In genomic region chr5:130927138-130927793, GRCm38 (mm10) we compare ENCODE assay signal across 19 mouse cellular contexts.
DNase-seq lines count a peak whose midpoint lies in the region; ATAC-seq and TF ChIP-seq lines count a peak whose summit lies in the region.
"Had no signal": no experiment of that assay in that cellular context is flagged by ENCODE, and none has a peak within 500 bp of the region (broad histone marks: within the 10 kb centered on the region; RNA-seq: fewer than 3 reads in every experiment).

No protein-coding gene starts in this region.

- no peak overlapping the region for H3K4me2 ChIP-seq in embryonic facial prominence, embryonic 14.5 days (ENCODE audit: low read depth, low read length)
- H3K4me2 ChIP-seq in kidney, embryonic 15.5 days = no peak overlapping the region
- H3K4me2 ChIP-seq in midbrain, postnatal 0 days (ENCODE audit: low read depth, low read length, poor library complexity, severe bottlenecking) = no peak overlapping the region
- H3K4me2 ChIP-seq in midbrain, embryonic 14.5 days (ENCODE audit: low read length) = no peak overlapping the region
- no peak overlapping the region for H3K4me2 ChIP-seq in stomach, postnatal 0 days (replicated peaks; ENCODE audit: low read depth)
- H3K4me2 ChIP-seq: hindbrain, embryonic 15.5 days; limb, embryonic 12.5 days; midbrain, embryonic 12.5 days had no signal

- H3K4me1 ChIP-seq in embryonic facial prominence, embryonic 14.5 days (ENCODE audit: control insufficient read depth, insufficient read depth, low read length) = no peaks in the 10 kb centered on the region
- peaks cover 10% of the 10 kb centered on the region for H3K4me1 ChIP-seq in embryonic facial prominence, embryonic 10.5 days
- H3K4me1 ChIP-seq in kidney, embryonic 15.5 days = peaks cover 8% of the 10 kb centered on the region; the same call in 1 of the 2 replicates
- H3K4me1 ChIP-seq in midbrain, postnatal 0 days (ENCODE audit: insufficient read depth, low read length) = no peaks in the 10 kb centered on the region
- H3K4me1 ChIP-seq in midbrain, embryonic 14.5 days (ENCODE audit: control insufficient read depth, insufficient read depth, low read length) = peaks cover 8% of the 10 kb centered on the region; the same call in 1 of the 2 replicates
- no peaks in the 10 kb centered on the region for H3K4me1 ChIP-seq in stomach, postnatal 0 days (replicated peaks; ENCODE audit: control insufficient read depth, insufficient read depth)
- H3K4me1 ChIP-seq: heart, embryonic 10.5 days had no signal

- no peak overlapping the region for H3K4me3 ChIP-seq in embryonic facial prominence, embryonic 14.5 days (ENCODE audit: low read depth, low read length)
- H3K4me3 ChIP-seq in embryonic facial prominence, embryonic 10.5 days = no peak overlapping the region
- H3K4me3 ChIP-seq in kidney, embryonic 15.5 days (replicated peaks) = no peak overlapping the region
- no peak overlapping the region for H3K4me3 ChIP-seq in midbrain, postnatal 0 days (ENCODE audit: low read depth, low read length)
- no peak overlapping the region for H3K4me3 ChIP-seq in midbrain, embryonic 14.5 days (replicated peaks; ENCODE audit: low read depth, low read length)
- no peak overlapping the region for H3K4me3 ChIP-seq in stomach, postnatal 0 days (ENCODE audit: low read depth, low read length)
- H3K4me3 ChIP-seq: heart, embryonic 10.5 days; hindbrain, embryonic 15.5 days; limb, embryonic 12.5 days; midbrain, embryonic 12.5 days had no signal

- DNase-seq in embryonic facial prominence, embryonic 14.5 days (ENCODE audit: low spot score) = no peak
- DNase-seq in embryonic facial prominence, embryonic 10.5 days (ENCODE audit: low spot score) = no peak
- DNase-seq in kidney, postnatal 4 days = no peak
- no peak for DNase-seq in midbrain, postnatal 0 days (ENCODE audit: low spot score)
- no peak for DNase-seq in midbrain, embryonic 14.5 days
- no peak for DNase-seq in stomach, postnatal 0 days (ENCODE audit: low spot score)
- no peak for DNase-seq in spleen, postnatal 4 days (ENCODE audit: low spot score in 2 of 2)
- DNase-seq: adrenal gland, adult 8-10 months; cerebellum, postnatal 10 days; gastrocnemius, postnatal 14 days; thymus, adult 2 months had no signal

- ATAC-seq in embryonic facial prominence, embryonic 14.5 days (ENCODE audit: low read depth) = peak; percentile 67
- no peak for ATAC-seq in kidney, embryonic 15.5 days (replicated peaks; ENCODE audit: low FRiP score)
- ATAC-seq in midbrain, postnatal 0 days (ENCODE audit: low FRiP score) = no peak
- ATAC-seq in midbrain, embryonic 14.5 days (ENCODE audit: low FRiP score, low TSS enrichment) = no peak
- no peak for ATAC-seq in stomach, postnatal 0 days (ENCODE audit: low FRiP score, low TSS enrichment)
- ATAC-seq: intestine, postnatal 0 days; lung, postnatal 0 days had no signal

- H3K27ac ChIP-seq in embryonic facial prominence, embryonic 14.5 days (replicated peaks; ENCODE audit: low read depth, low read length) = 0 out of 2 replicates have a peak overlapping the region, but pooled peaks have one; percentile 10
- H3K27ac ChIP-seq in embryonic facial prominence, embryonic 10.5 days (replicated peaks) = no peak overlapping the region
- H3K27ac ChIP-seq in kidney, embryonic 15.5 days = 0 out of 2 replicates have a peak overlapping the region, but pooled peaks have one; percentile 20
- H3K27ac ChIP-seq in midbrain, postnatal 0 days (ENCODE audit: low read depth, low read length) = no peak overlapping the region
- no peak overlapping the region for H3K27ac ChIP-seq in midbrain, embryonic 14.5 days (replicated peaks; ENCODE audit: low read depth, low read length)
- H3K27ac ChIP-seq in stomach, postnatal 0 days (replicated peaks) = no peak overlapping the region
- H3K27ac ChIP-seq: heart, embryonic 10.5 days; hindbrain, embryonic 15.5 days; limb, embryonic 12.5 days; liver, embryonic 14.5 days; midbrain, embryonic 12.5 days had no signal

- TF ChIP-seq CTCF in midbrain, postnatal 0 days (IDR thresholded peaks at IDR 0.05) = peak; percentile 29; the same call in 1 of the 2 replicates
- TF ChIP-seq CTCF in stomach, postnatal 0 days (IDR thresholded peaks at IDR 0.05; ENCODE audit: low read depth) = peak; percentile 24; the same call in 1 of the 2 replicates

- WGBS in embryonic facial prominence, embryonic 14.5 days = 65% methylated on average over 3 of the region's 3 CpGs
- WGBS in embryonic facial prominence, embryonic 10.5 days = 91% methylated on average over 3 of the region's 3 CpGs
- WGBS in kidney, embryonic 15.5 days = 73% methylated on average over 3 of the region's 3 CpGs
- WGBS in midbrain, postnatal 0 days = 88% methylated on average over 3 of the region's 3 CpGs
- WGBS in midbrain, embryonic 14.5 days = 93% methylated on average over 3 of the region's 3 CpGs
- WGBS in stomach, postnatal 0 days = 79% methylated on average over 3 of the region's 3 CpGs

- H3K27me3 ChIP-seq in embryonic facial prominence, embryonic 14.5 days (replicated peaks; ENCODE audit: control insufficient read depth, insufficient read depth, low read length) = no peaks in the 10 kb centered on the region
- no peaks in the 10 kb centered on the region for H3K27me3 ChIP-seq in embryonic facial prominence, embryonic 10.5 days (replicated peaks; ENCODE audit: low read depth, poor library complexity, severe bottlenecking)
- no peaks in the 10 kb centered on the region for H3K27me3 ChIP-seq in kidney, embryonic 15.5 days
- H3K27me3 ChIP-seq in midbrain, postnatal 0 days (ENCODE audit: insufficient read depth, low read length) = no peaks in the 10 kb centered on the region
- no peaks in the 10 kb centered on the region for H3K27me3 ChIP-seq in midbrain, embryonic 14.5 days (ENCODE audit: control insufficient read depth, insufficient read depth, low read length)
- H3K27me3 ChIP-seq in stomach, postnatal 0 days (ENCODE audit: control insufficient read depth, insufficient read depth, low read length) = no peaks in the 10 kb centered on the region
- H3K27me3 ChIP-seq: hindbrain, embryonic 15.5 days; limb, embryonic 12.5 days; midbrain, embryonic 12.5 days had no signal

- peaks cover 12% of the 10 kb centered on the region; the same call in 1 of the 2 replicates for H3K9me3 ChIP-seq in embryonic facial prominence, embryonic 14.5 days (ENCODE audit: control insufficient read depth, low read length)
- no peaks in the 10 kb centered on the region for H3K9me3 ChIP-seq in embryonic facial prominence, embryonic 10.5 days
- H3K9me3 ChIP-seq in kidney, embryonic 15.5 days (replicated peaks) = no peaks in the 10 kb centered on the region
- H3K9me3 ChIP-seq in midbrain, postnatal 0 days (ENCODE audit: low read length) = no peaks in the 10 kb centered on the region
- H3K9me3 ChIP-seq in midbrain, embryonic 14.5 days (ENCODE audit: control insufficient read depth, low read length) = no peaks in the 10 kb centered on the region
- H3K9me3 ChIP-seq in stomach, postnatal 0 days (ENCODE audit: control insufficient read depth, low read length) = no peaks in the 10 kb centered on the region
- H3K9me3 ChIP-seq: hindbrain, embryonic 15.5 days had no signal

- no peaks in the 10 kb centered on the region for H3K36me3 ChIP-seq in embryonic facial prominence, embryonic 14.5 days (ENCODE audit: control insufficient read depth, insufficient read depth, low read length)
- H3K36me3 ChIP-seq in embryonic facial prominence, embryonic 10.5 days (replicated peaks) = no peaks in the 10 kb centered on the region
- no peaks in the 10 kb centered on the region for H3K36me3 ChIP-seq in kidney, embryonic 15.5 days
- no peaks in the 10 kb centered on the region for H3K36me3 ChIP-seq in midbrain, postnatal 0 days (ENCODE audit: insufficient read depth, low read length)
- no peaks in the 10 kb centered on the region for H3K36me3 ChIP-seq in midbrain, embryonic 14.5 days (ENCODE audit: control insufficient read depth, insufficient read depth, low read length)
- no peaks in the 10 kb centered on the region for H3K36me3 ChIP-seq in stomach, postnatal 0 days (ENCODE audit: control insufficient read depth, insufficient read depth, low read length)
- H3K36me3 ChIP-seq: heart, embryonic 10.5 days; hindbrain, embryonic 15.5 days; limb, embryonic 12.5 days; midbrain, embryonic 12.5 days had no signal

- no peak overlapping the region for H3K9ac ChIP-seq in embryonic facial prominence, embryonic 14.5 days (ENCODE audit: low read depth, low read length)
- no peak overlapping the region for H3K9ac ChIP-seq in kidney, embryonic 15.5 days
- no peak overlapping the region for H3K9ac ChIP-seq in midbrain, postnatal 0 days (replicated peaks; ENCODE audit: low read length, poor library complexity, severe bottlenecking)
- H3K9ac ChIP-seq in midbrain, embryonic 14.5 days (replicated peaks; ENCODE audit: low read length) = no peak overlapping the region
- no peak overlapping the region for H3K9ac ChIP-seq in stomach, postnatal 0 days (ENCODE audit: low read length)
- H3K9ac ChIP-seq: hindbrain, embryonic 15.5 days; limb, embryonic 12.5 days; liver, embryonic 14.5 days; midbrain, embryonic 12.5 days had no signal

- TF ChIP-seq EP300 in stomach, postnatal 0 days (optimal IDR thresholded peaks at IDR 0.05) = no peak

Comparison
In these comparisons a context has a peak if more than half of its experiments do, and no peak if none do; other contexts are left out.
1. H3K27ac ChIP-seq: peak in embryonic facial prominence, embryonic 14.5 days (single experiment) and kidney, embryonic 15.5 days (single experiment); none in embryonic facial prominence, embryonic 10.5 days (single experiment), midbrain, postnatal 0 days (single experiment), midbrain, embryonic 14.5 days (single experiment) and stomach, postnatal 0 days (single experiment).